Mouse (Mus musculus): ENCODE data around the gene Gnb1. TPM values are rescaled to one million over a fixed set of nuclear protein-coding genes. Genes with fewer than 3 reads are reported as not detected.
A peak's percentile ranks its signal among the peaks of the same experiment; 100 is the strongest.

Gene Gnb1
- 405 and 431 TPM in 2 replicates for total RNA-seq (2014; rRNA removed)
- polyA plus RNA-seq (2015; fragmentation: Nextera tagmentation; extraction: Ambion mirVana): 1,405 and 1,414 TPM in 2 replicates

- peak; percentile 87 for ATAC-seq (ENCODE audit: low FRiP score)
- H3K4me2 ChIP-seq (ENCODE audit: low read depth, low read length, poor library complexity, severe bottlenecking): peak within 1 kb of the TSS; percentile 72
- peak; percentile 30; the same call in 1 of the 2 replicates for TF ChIP-seq CTCF (IDR thresholded peaks at IDR 0.05)
- H3K27me3 ChIP-seq (ENCODE audit: insufficient read depth, low read length): no peaks in the 10 kb centered on the region
- H3K36me3 ChIP-seq (ENCODE audit: insufficient read depth, low read length): no peaks in the 10 kb centered on the region
- H3K4me3 ChIP-seq (ENCODE audit: low read depth, low read length): peak within 1 kb of the TSS; percentile 82
- H3K4me1 ChIP-seq (ENCODE audit: insufficient read depth, low read length): peaks cover 12% of the 10 kb centered on the region
- WGBS: 0% methylated on average over 26 of the region's 60 CpGs
- DNase-seq (ENCODE audit: low spot score): peak; percentile 94
- H3K9ac ChIP-seq (replicated peaks; ENCODE audit: low read length, poor library complexity, severe bottlenecking): peak within 1 kb of the TSS; percentile 100
- H3K9me3 ChIP-seq (ENCODE audit: low read length): no peaks in the 10 kb centered on the region
- peak within 1 kb of the TSS; percentile 93 for H3K27ac ChIP-seq (ENCODE audit: low read depth, low read length)
These were observed at the start of gene Gnb1 for GRCm38 (mm10) chr4:155490990-155491504. Gene Gnb1 (plus strand): TSS chr4:155491361.

GRCm38 (mm10) chr4:155442808-155443207 lies 48.4 kb upstream of the Gnb1 start:
- TF ChIP-seq CTCF (IDR thresholded peaks at IDR 0.05): no peak
- H3K4me2 ChIP-seq (ENCODE audit: low read depth, low read length, poor library complexity, severe bottlenecking): no peak overlapping the region
- no peak overlapping the region for H3K4me3 ChIP-seq (ENCODE audit: low read depth, low read length)
- no peaks in the 10 kb centered on the region for H3K9me3 ChIP-seq (ENCODE audit: low read length)
- DNase-seq (ENCODE audit: low spot score) (no peak), ATAC-seq (ENCODE audit: low FRiP score) (no peak)
- H3K36me3 ChIP-seq (ENCODE audit: insufficient read depth, low read length): no peaks in the 10 kb centered on the region
- H3K27ac ChIP-seq (ENCODE audit: low read depth, low read length): no peak overlapping the region
- H3K27me3 ChIP-seq (ENCODE audit: insufficient read depth, low read length): no peaks in the 10 kb centered on the region
- WGBS: 76% methylated on average over 3 of the region's 3 CpGs
- no peak overlapping the region for H3K9ac ChIP-seq (replicated peaks; ENCODE audit: low read length, poor library complexity, severe bottlenecking)
- no peaks in the 10 kb centered on the region for H3K4me1 ChIP-seq (ENCODE audit: insufficient read depth, low read length)

- Histone ChIP-seq H3K4me3 (ENCODE audit: low read depth, low read length) (no peak overlapping the region), H3K4me1 (ENCODE audit: insufficient read depth, low read length) (no peaks in the 10 kb centered on the region), H3K9me3 (ENCODE audit: low read length) (no peaks in the 10 kb centered on the region), H3K27ac (ENCODE audit: low read depth, low read length) (no peak overlapping the region), H3K27me3 (ENCODE audit: insufficient read depth, low read length) (no peaks in the 10 kb centered on the region), H3K9ac (replicated peaks; ENCODE audit: low read length, poor library complexity, severe bottlenecking) (0 out of 2 replicates have a peak overlapping the region, but pooled peaks have one; percentile 13), H3K36me3 (ENCODE audit: insufficient read depth, low read length) (no peaks in the 10 kb centered on the region), H3K4me2 (ENCODE audit: low read depth, low read length, poor library complexity, severe bottlenecking) (no peak overlapping the region)
- 40% methylated on average over 10 of the region's 10 CpGs for WGBS
- DNase-seq (ENCODE audit: low spot score): no peak
- no peak for ATAC-seq (ENCODE audit: low FRiP score)
- no peak for TF ChIP-seq CTCF (IDR thresholded peaks at IDR 0.05)
These were observed 39.6 kb upstream of the Gnb1 start for GRCm38 (mm10) chr4:155451597-155451996.

- no peaks in the 10 kb centered on the region for H3K36me3 ChIP-seq (ENCODE audit: insufficient read depth, low read length)
- H3K9me3 ChIP-seq (ENCODE audit: low read length): no peaks in the 10 kb centered on the region
- no peaks in the 10 kb centered on the region for H3K4me1 ChIP-seq (ENCODE audit: insufficient read depth, low read length)
- H3K4me2 ChIP-seq (ENCODE audit: low read depth, low read length, poor library complexity, severe bottlenecking): no peak overlapping the region
- no peak for TF ChIP-seq CTCF (IDR thresholded peaks at IDR 0.05)
- H3K27me3 ChIP-seq (ENCODE audit: insufficient read depth, low read length): no peaks in the 10 kb centered on the region
- H3K27ac ChIP-seq (ENCODE audit: low read depth, low read length): no peak overlapping the region
- WGBS: 85% methylated on average over 5 of the region's 5 CpGs
- no peak overlapping the region for H3K9ac ChIP-seq (replicated peaks; ENCODE audit: low read length, poor library complexity, severe bottlenecking)
- ATAC-seq (ENCODE audit: low FRiP score) (no peak), DNase-seq (ENCODE audit: low spot score) (no peak)
- H3K4me3 ChIP-seq (ENCODE audit: low read depth, low read length): no peak overlapping the region
These were observed 32.6 kb upstream of the Gnb1 start for GRCm38 (mm10) chr4:155458575-155458974.

- H3K4me3 ChIP-seq (ENCODE audit: low read depth, low read length): no peak overlapping the region
These were observed 28.1 kb upstream of the Gnb1 start for GRCm38 (mm10) chr4:155463050-155463449.

GRCm38 (mm10) chr4:155463611-155464010 lies 27.6 kb upstream of the Gnb1 start:
- Histone ChIP-seq H3K27me3 (ENCODE audit: insufficient read depth, low read length) (no peaks in the 10 kb centered on the region), H3K36me3 (ENCODE audit: insufficient read depth, low read length) (no peaks in the 10 kb centered on the region), H3K9ac (replicated peaks; ENCODE audit: low read length, poor library complexity, severe bottlenecking) (no peak overlapping the region), H3K9me3 (ENCODE audit: low read length) (no peaks in the 10 kb centered on the region), H3K4me2 (ENCODE audit: low read depth, low read length, poor library complexity, severe bottlenecking) (no peak overlapping the region), H3K4me3 (ENCODE audit: low read depth, low read length) (no peak overlapping the region), H3K27ac (ENCODE audit: low read depth, low read length) (no peak overlapping the region), H3K4me1 (ENCODE audit: insufficient read depth, low read length) (no peaks in the 10 kb centered on the region)
- no peak for TF ChIP-seq CTCF (IDR thresholded peaks at IDR 0.05)
- DNase-seq (ENCODE audit: low spot score) (no peak), ATAC-seq (ENCODE audit: low FRiP score) (no peak)
- 88% methylated on average over 6 of the region's 6 CpGs for WGBS

More at GRCm38 (mm10) chr4:155463050-155463449, 28.1 kb upstream of the Gnb1 start:
- Histone ChIP-seq H3K9ac (replicated peaks; ENCODE audit: low read length, poor library complexity, severe bottlenecking) (no peak overlapping the region), H3K9me3 (ENCODE audit: low read length) (no peaks in the 10 kb centered on the region), H3K27ac (ENCODE audit: low read depth, low read length) (no peak overlapping the region), H3K36me3 (ENCODE audit: insufficient read depth, low read length) (no peaks in the 10 kb centered on the region), H3K4me2 (ENCODE audit: low read depth, low read length, poor library complexity, severe bottlenecking) (no peak overlapping the region), H3K27me3 (ENCODE audit: insufficient read depth, low read length) (no peaks in the 10 kb centered on the region), H3K4me1 (ENCODE audit: insufficient read depth, low read length) (no peaks in the 10 kb centered on the region)
- WGBS: 83% methylated on average over 13 of the region's 13 CpGs
- no peak for TF ChIP-seq CTCF (IDR thresholded peaks at IDR 0.05)
- ATAC-seq (ENCODE audit: low FRiP score) (no peak), DNase-seq (ENCODE audit: low spot score) (no peak)
